Mouse (Mus musculus) c-Kit-positive CD71-positive TER-119-positive erythroid progenitor cells, embryonic 14.5 days (primary cell): ENCODE results near the gene Srek1ip1.

Source experiments
- DNase-seq: peaks from one replicate; pipeline ENCODE4 v3.0.0-alpha.2; 2013; ENCODE audit warnings: low spot score

Gene Srek1ip1

DNA sequence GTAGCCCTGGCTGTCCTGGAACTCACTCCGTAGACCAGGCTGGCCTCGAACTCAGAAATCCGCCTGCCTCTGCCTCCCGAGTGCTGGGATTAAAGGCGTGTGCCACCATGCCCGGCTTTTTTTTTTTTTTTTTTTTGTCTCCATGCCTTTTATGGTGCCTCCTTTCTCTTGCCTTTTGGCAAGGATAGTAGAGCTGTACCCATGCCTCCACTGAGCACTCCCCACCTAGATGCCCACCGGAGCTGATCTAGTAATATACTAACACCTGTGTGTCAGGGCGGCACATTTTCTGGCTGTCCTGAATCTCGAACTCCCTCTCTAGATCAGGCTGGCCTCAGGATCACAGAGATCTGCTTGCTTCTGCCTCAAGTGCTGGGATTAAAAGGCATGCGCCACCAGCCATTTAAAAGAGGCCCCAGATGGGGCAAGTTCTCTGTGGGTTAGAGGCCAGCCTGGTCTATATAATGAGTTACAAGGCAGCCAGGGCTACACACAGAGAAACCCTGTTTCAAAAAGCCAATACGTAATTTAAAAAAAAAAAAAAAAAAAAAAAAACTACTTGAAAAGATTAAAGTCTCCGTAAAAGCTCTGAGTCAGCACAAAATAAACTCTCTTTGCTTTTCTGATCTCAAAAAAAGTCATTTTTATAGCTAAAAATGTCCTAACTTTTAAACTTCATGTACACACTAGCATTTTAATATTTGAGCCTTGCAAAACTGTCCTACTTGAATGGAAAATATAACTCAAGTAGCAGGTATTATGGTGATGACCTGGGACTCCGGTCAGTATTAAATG lies 51.2 kb downstream of the Srek1ip1 start:
- no peak for DNase-seq

DNA sequence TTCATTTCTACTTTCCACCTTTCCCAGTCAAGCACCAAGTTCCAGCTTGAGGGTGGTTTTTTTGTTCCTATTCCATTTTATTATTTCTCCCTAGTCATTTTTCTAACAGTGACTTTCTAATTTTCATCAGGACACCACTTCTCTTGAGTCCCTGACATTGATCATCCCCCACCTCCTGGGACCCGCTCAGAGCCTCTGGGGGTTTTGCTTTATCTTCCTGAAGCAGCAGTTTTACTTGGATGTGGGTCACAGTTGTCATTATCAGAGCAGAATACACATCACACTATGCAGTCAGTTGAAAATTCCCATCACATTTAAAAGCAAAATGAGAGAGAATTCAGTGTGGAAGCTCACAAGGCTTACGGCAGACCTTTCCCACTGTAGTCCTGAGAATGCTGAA lies 61.4 kb downstream of the Srek1ip1 start:
- no peak for DNase-seq

DNA sequence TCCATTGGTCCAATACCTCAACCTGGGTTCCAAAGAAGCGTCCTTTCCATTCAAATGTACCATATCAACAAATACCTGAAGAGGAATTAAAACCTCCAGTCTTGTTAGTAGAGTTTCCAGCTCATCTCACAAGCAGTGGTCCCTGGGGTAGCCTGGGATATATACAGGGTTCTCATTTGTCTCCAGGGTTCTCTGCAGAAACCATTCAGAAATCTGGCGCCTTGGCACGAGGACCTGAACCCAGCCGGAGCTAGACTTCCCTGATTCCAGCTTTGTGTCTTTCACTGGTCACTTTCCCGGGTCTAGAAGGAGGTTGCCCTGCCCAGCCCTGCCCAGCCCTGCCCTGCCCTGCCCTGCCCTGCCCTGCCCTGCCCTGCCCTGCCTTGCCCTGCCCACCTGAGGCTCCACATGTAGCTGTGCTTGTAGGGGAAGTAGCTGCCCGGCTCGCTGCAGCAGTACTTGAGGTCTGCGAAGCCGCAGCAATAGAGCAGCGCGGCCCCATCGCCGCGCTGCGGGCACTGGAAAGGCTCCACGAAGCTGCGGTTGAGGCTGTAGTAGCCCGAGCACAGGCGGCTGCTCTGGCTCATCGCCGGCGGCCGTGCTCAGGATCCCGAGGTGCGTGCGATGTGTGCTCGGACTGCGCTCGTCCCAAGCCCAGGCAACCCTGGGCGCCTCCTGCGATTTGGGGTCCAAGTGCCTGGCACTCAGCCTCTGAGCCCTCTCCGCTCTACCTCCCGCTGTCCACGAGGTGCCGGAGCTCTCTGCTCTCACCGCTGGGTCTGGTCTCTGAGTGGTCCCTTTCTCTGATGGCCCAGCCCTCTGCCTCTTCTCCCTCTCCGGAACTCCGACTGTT lies 71.1 kb downstream of the Srek1ip1 start, which contains the start of gene Shisal2b:
Gene Shisal2b, minus strand, starts transcription at position 767 of the 853 bp plus-strand sequence.
- DNase-seq, result no peak

DNA sequence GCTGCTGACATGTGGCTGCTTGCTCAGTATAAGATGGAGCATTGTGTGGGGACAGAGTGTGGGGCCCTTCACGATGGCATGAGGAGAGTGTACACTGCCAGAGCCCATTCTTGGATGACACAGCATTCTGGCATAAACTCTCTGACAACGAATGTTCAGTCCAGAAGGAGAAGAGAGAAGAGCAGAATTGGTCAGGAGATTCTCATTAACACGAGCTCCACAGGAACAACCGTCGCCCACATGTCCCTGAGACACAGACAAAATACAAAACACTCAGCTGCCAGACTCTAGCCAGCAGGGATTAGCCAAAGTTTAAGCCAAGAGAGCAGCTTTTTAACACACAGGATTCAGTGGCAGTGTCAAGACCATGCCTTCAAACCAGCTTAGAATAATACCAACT lies 74.4 kb downstream of the Srek1ip1 start:
- DNase-seq, result no peak

DNA sequence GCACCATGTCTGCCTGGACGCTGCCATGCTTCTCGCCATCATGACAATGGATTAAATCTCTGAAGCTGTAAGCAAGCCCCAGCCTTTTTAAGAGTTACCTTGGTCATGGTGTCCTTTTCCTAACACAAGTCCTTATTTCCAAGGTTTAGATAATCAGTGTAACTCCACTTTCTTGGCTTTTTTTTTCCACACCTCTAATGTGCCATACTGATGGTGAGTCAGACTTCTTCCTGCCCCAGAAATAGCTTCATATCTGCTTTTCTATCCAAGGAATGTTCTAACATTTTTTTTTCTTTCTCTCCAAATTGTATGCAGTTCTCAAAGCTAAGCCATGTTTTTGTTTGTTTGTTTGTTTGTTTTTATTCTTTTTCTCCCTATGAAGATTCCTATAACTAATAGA lies 77.6 kb downstream of the Srek1ip1 start:
- no peak for DNase-seq

DNA sequence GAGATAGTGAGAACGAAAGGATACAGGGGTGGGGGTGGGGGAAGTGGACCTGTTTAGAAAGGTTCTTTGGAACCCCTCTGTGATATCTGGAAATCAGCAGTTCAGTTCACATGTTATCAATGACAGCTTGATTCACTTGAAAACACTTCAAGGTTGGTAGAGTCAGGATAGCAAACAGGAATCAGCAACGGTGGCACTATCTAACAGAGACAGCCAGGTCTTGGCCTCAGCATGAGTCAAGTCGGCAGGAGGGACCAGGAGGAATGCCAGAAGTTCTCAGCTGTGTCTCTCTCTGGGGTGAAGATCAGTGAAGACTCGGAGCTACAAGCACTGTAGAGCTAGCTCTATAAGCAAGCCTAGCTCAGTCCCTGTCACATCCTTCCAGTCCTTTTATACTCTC lies 86.2 kb downstream of the Srek1ip1 start:
- no peak for DNase-seq

DNA sequence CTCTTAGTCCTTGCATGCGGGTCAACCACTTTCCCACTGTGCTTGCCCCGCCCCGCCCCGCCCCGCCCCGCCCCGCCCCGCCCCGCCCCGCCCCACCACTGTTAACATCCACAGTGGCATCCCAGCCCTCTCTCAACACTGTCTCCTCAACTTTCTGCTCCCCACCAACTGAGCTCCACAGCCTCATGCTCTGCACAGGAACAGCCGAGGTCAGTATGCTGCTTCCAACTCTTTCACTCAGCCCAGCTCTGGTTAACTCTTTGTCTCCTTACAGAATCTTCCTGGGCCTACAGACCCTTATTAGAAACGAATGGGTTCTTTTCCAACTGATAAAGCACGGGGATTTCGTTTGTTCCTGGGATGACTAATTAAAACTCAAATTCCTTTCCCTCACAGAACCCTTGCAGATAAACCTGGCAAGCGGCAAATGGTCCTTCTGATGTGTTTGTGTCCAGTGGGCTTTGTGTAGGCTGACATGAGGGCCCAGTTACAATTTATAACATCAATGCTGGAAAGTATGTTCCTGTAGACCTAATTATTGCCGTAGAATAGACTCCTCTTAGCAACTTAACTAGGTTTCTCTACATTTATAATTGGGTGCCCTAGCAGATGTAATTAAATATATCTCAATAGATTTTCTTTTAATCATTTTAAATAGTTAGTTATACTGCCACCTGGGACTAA lies 91.4 kb downstream of the Srek1ip1 start:
- no peak for DNase-seq

DNA sequence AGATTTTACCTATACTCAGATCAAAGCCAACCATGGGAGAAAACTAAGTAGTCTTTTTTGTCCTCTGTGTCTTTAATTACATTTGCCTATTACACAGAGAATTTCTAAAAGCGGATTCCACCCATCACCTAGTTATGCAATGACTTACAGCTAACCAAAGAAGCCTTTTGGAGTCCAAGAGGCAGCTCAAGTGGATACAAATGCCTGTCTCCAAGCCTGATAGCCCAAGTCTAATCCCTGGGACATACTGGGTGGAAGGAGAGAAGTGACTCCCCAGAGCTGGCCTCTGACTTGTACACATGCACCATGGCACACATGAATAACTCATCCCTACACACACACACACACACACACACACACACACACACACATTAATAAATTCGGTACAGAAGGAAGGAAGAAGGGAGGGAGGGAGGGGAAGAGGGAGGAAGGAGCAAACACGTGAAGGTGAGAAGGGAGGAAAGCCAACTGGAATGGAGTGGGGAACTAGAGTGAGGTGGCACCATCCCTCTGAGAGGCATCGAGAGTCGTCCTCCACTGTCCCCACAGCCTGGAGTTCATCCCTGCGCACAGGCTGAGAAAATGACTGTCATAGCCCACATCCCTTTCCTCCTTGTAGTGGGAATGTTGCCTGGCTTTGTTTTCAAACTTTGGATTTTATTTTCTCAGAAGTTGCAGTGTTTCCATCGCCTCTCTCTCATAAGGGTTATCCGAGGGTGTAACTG lies 94.2 kb downstream of the Srek1ip1 start:
- no peak for DNase-seq
